Mouse (Mus musculus) stomach, embryonic 14.5 days (tissue): Measurements from ENCODE around the gene Zbtb7b. TPM values are rescaled to one million over a fixed set of nuclear protein-coding genes. Genes with fewer than 3 reads are reported as not detected.
A peak's percentile ranks its signal among the peaks of the same experiment; 100 is the strongest.

Source experiments
- ATAC-seq: fragments of 200-750 bp; cut with Nextera tagmentation; 2 replicates; pipeline ENCODE4 v1.8.0; 2017; ENCODE audit warnings: low read depth, moderate TSS enrichment; ENCODE audit not compliant: insufficient number of reproducible peaks, insufficient read depth, low FRiP score
- H3K27ac ChIP-seq: fragments of 300-500 bp; sonication (generic); 2 replicates; pipeline ENCODE4 v1.5.1; 2014; ENCODE audit warnings: mild to moderate bottlenecking, low read length, moderate library complexity, mixed read lengths
- H3K27me3 ChIP-seq: fragments of 300-500 bp; sonication (generic); 2 replicates; pipeline ENCODE4 v1.6.1; 2014; ENCODE audit warnings: low read length, control low read depth, mixed read lengths; ENCODE audit not compliant: control insufficient read depth, insufficient read depth
- H3K36me3 ChIP-seq: fragments of 300-500 bp; sonication (generic); 2 replicates; pipeline ENCODE4 v1.6.1; 2014; ENCODE audit warnings: mild to moderate bottlenecking, control low read depth, low read length, moderate library complexity, mixed read lengths; ENCODE audit not compliant: control insufficient read depth, insufficient read depth
- H3K4me1 ChIP-seq: fragments of 300-500 bp; sonication (generic); 2 replicates; pipeline ENCODE4 v1.6.1; 2014; ENCODE audit warnings: low read length, control low read depth, mixed read lengths; ENCODE audit not compliant: control insufficient read depth, insufficient read depth
- H3K4me2 ChIP-seq: fragments of 300-500 bp; sonication (generic); replicated peaks from 2 replicates; pipeline ENCODE4 v1.6.1; 2014; ENCODE audit warnings: low read depth, low read length, control low read depth
- H3K4me3 ChIP-seq: fragments of 300-500 bp; sonication (generic); 2 replicates; pipeline ENCODE4 v1.5.1; 2014; ENCODE audit warnings: low read depth, low read length, control low read depth
- H3K9ac ChIP-seq: fragments of 300-500 bp; sonication (generic); replicated peaks from 2 replicates; pipeline ENCODE4 v1.6.1; 2014; ENCODE audit warnings: low read depth, mild to moderate bottlenecking, control low read depth, low read length, moderate library complexity, mixed read lengths
- H3K9me3 ChIP-seq: fragments of 300-500 bp; sonication (generic); 2 replicates; pipeline ENCODE4 v1.6.1; 2016; ENCODE audit warnings: low read depth, low read length, control low read depth; ENCODE audit not compliant: control insufficient read depth
- WGBS: fragments of 180-500 bp; shearing (Covaris S2); extraction: QIAGEN DNeasy Blood & Tissue Kit; methylation state at CpG from one replicate; pipeline ENCODE4 v1.1.7; 2014; 5-methylcytosine and 5-hydroxymethylcytosine counted together
- polyA plus RNA-seq: library from polyadenylated mRNA; unstranded; fragments of >200 nt; fragmentation: Nextera tagmentation; extraction: Ambion mirVana; gene quantifications from 2 replicates; pipeline ENCODE4 v1.2.1, GENCODE M21; 2014

Gene Zbtb7b
- polyA plus RNA-seq, 1 experiment from 2014 or later: 4.5 TPM

- 80% methylated on average over 1 of the region's 1 CpGs for WGBS
- ATAC-seq: no peak
Measured at GRCm38 (mm10) chr3:89347916-89348315, 46.7 kb downstream of the Zbtb7b start.

GRCm38 (mm10) chr3:89346815-89347540 is 47.6 kb downstream of the Zbtb7b start:
- WGBS: 85% methylated on average over 10 of the region's 10 CpGs
- H3K27ac ChIP-seq: no peak overlapping the region
- H3K4me3 ChIP-seq: no peak overlapping the region
- no peak overlapping the region for H3K4me2 ChIP-seq
- ATAC-seq: no peak
- peaks cover 10% of the 10 kb centered on the region; the same call in 1 of the 2 replicates for H3K4me1 ChIP-seq
- H3K9ac ChIP-seq: no peak overlapping the region
- H3K36me3 ChIP-seq: no peaks in the 10 kb centered on the region; the same call in 1 of the 2 replicates
- no peaks in the 10 kb centered on the region for H3K9me3 ChIP-seq
- no peaks in the 10 kb centered on the region for H3K27me3 ChIP-seq

More at GRCm38 (mm10) chr3:89347916-89348315, 46.7 kb downstream of the Zbtb7b start:
- Histone ChIP-seq H3K9me3 (no peaks in the 10 kb centered on the region), H3K27me3 (no peaks in the 10 kb centered on the region), H3K36me3 (no peaks in the 10 kb centered on the region; the same call in 1 of the 2 replicates), H3K27ac (no peak overlapping the region; the same call in 1 of the 2 replicates), H3K4me2 (0 out of 2 replicates have a peak overlapping the region, but pooled peaks have one; percentile 85), H3K9ac (no peak overlapping the region), H3K4me1 (peaks cover 10% of the 10 kb centered on the region; the same call in 1 of the 2 replicates), H3K4me3 (no peak overlapping the region)

- Histone ChIP-seq H3K36me3 (no peaks in the 10 kb centered on the region; the same call in 1 of the 2 replicates), H3K9me3 (no peaks in the 10 kb centered on the region), H3K9ac (no peak overlapping the region), H3K27me3 (no peaks in the 10 kb centered on the region), H3K4me1 (peaks cover 17% of the 10 kb centered on the region), H3K4me2 (no peak overlapping the region), H3K27ac (no peak overlapping the region), H3K4me3 (no peak overlapping the region)
- ATAC-seq: no peak
- WGBS: 86% methylated on average over 7 of the region's 7 CpGs
Measured at GRCm38 (mm10) chr3:89343279-89343678, 51.3 kb downstream of the Zbtb7b start.

- WGBS: 86% methylated on average over 4 of the region's 4 CpGs
- Histone ChIP-seq H3K27me3 (no peaks in the 10 kb centered on the region), H3K36me3 (no peaks in the 10 kb centered on the region; the same call in 1 of the 2 replicates)
Measured at GRCm38 (mm10) chr3:89341794-89342193, 52.8 kb downstream of the Zbtb7b start.

GRCm38 (mm10) chr3:89340465-89340864 is 54.1 kb downstream of the Zbtb7b start:
- ATAC-seq: no peak
- H3K9me3 ChIP-seq: no peaks in the 10 kb centered on the region
- H3K9ac ChIP-seq: no peak overlapping the region
- H3K27me3 ChIP-seq: no peaks in the 10 kb centered on the region
- peak overlapping the region; percentile 21; the same call in 1 of the 2 replicates for H3K4me3 ChIP-seq
- H3K27ac ChIP-seq: no peak overlapping the region
- 4% methylated on average over 11 of the region's 11 CpGs for WGBS
- peak overlapping the region; percentile 45 for H3K4me2 ChIP-seq
- no peaks in the 10 kb centered on the region; the same call in 1 of the 2 replicates for H3K36me3 ChIP-seq
- peaks cover 32% of the 10 kb centered on the region for H3K4me1 ChIP-seq

More at GRCm38 (mm10) chr3:89341794-89342193, 52.8 kb downstream of the Zbtb7b start:
- H3K9ac ChIP-seq: no peak overlapping the region
- peaks cover 20% of the 10 kb centered on the region for H3K4me1 ChIP-seq
- no peak overlapping the region for H3K4me3 ChIP-seq
- no peak overlapping the region for H3K4me2 ChIP-seq
- no peak for ATAC-seq
- no peaks in the 10 kb centered on the region for H3K9me3 ChIP-seq
- H3K27ac ChIP-seq: no peak overlapping the region

GRCm38 (mm10) chr3:89339416-89339815 is 55.2 kb downstream of the Zbtb7b start:
- Histone ChIP-seq H3K27ac (0 out of 2 replicates have a peak overlapping the region, but pooled peaks have one; percentile 92), H3K4me3 (no peak overlapping the region), H3K4me2 (no peak overlapping the region; the same call in 1 of the 2 replicates), H3K27me3 (no peaks in the 10 kb centered on the region), H3K4me1 (peaks cover 32% of the 10 kb centered on the region), H3K9ac (no peak overlapping the region), H3K9me3 (no peaks in the 10 kb centered on the region), H3K36me3 (peaks cover 3% of the 10 kb centered on the region; the same call in 1 of the 2 replicates)
- 26% methylated on average over 8 of the region's 8 CpGs for WGBS
- ATAC-seq: no peak

GRCm38 (mm10) chr3:89337721-89338578 is 56.6 kb downstream of the Zbtb7b start, which contains the start of gene Efna4:
Efna4 (minus strand) TSS chr3:89338028.
- Histone ChIP-seq H3K9me3 (no peaks in the 10 kb centered on the region), H3K4me3 (peak within 1 kb of the TSS; percentile 89), H3K4me1 (peaks cover 33% of the 10 kb centered on the region), H3K27me3 (no peaks in the 10 kb centered on the region), H3K9ac (peak within 1 kb of the TSS; percentile 82), H3K36me3 (peaks cover 17% of the 10 kb centered on the region; the same call in 1 of the 2 replicates), H3K27ac (peak within 1 kb of the TSS; percentile 92), H3K4me2 (peak within 1 kb of the TSS; percentile 73)
- ATAC-seq: peak; percentile 87
- under 1% methylated on average over 44 of the region's 44 CpGs for WGBS
